Mouse (Mus musculus) adrenal gland, postnatal 25 days (tissue): ENCODE results near the gene Trip12. TPM values are rescaled to one million over a fixed set of nuclear protein-coding genes. Genes with fewer than 3 reads are reported as not detected.

Experiments used
- DNase-seq: peaks from one replicate; pipeline ENCODE4 v3.0.0; 2021; ENCODE audit warnings: mixed read lengths
- long read RNA-seq: library from polyadenylated mRNA; stranded (forward); transcript quantifications from one replicate; pipeline ENCODE4 v2.0.0, GENCODE M21; 2021
- total RNA-seq: library from RNA; stranded (reverse); gene quantifications from 2 replicates; pipeline ENCODE4 v1.2.3, GENCODE M21; 2021

Gene Trip12
- total RNA-seq: 241 and 288 TPM in 2 replicates
- long read RNA-seq, full-length matches to known transcripts: 4 of 22 reads
- long read RNA-seq, partial matches to known transcripts: 14 of 22 reads
- long read RNA-seq, other reads (novel, unspliced or antisense): 4 of 22 reads

GRCm38 (mm10) chr1:84840018-84840664 lies at the start of gene Trip12:
Gene Trip12, minus strand, starts transcription at chr1:84840516.
- no peak for DNase-seq

GRCm38 (mm10) chr1:84890005-84890393 lies 49.7 kb upstream of the Trip12 start:
- no peak for DNase-seq

DNA sequence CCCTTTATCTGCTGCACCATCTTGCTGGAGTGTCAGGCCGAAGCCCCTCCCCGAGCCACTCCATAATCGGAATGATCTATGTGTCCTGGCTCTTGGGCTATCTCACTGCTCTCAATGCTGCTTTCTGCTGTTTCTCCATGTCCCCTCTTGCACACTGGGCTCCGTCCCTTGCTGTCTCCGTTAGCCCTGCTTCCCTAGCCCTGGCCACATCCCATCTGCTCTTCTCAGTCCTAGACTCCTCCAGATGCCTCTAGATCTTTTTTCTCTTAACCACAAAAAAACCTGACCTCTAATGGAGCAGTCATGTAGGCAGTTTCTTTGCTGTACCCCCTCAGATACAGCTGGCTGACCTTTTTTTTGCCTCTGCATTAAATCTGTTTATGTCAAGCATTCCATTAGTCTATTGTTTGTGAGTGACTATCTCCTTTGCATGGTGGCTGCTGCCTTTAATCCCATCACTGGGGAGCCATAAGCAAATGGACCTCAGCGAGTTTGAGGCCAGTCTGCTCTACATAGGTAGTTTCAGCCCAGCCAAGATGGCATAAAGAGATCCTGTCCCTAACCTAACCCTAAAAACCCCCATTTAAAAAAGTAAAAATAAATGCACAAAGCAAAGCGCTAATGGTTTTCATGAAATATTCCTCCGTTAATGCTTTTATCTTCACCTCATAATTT lies 49.2 kb upstream of the Trip12 start:
- no peak for DNase-seq

DNA sequence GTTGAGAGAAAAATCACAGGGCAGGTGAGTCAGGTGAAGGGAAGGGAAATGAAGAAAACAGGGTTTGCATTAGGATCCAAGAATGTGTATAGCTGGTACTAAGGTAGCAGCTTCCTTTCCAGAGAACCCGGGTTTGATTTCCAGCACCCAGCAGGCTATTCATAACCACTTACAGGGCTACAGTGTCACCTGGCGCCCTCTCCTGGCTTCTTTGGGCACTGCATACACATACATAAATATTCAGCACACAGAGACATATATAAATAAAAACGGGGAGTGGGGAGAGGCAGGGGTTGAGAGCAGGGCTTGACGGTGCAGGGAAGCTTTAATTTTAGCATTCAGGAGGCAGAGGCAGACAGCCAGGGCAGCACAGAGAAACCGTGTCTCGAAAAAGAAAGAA lies 45.6 kb upstream of the Trip12 start:
- no peak for DNase-seq

- no peak for DNase-seq
These were observed 44.9 kb upstream of the Trip12 start for GRCm38 (mm10) chr1:84885174-84885573.

DNA sequence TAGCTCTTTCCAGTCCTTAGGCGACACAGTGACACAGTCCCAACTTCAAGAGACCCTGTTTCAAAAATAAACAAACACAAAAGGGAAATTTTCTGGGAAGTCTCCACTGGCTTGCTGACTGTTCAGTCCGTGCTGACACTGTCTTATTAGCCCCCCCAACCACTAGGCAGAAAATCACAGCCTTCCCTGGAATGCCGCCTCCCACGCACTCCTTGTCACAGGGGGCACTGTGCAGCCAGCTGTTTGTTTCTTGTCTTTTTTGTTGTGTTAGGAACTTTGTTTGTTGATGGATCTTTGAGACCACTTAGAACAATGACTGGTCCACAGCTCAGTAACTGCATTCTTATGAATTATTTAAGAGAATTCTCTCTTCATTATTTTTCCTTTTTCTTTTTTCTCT lies 43.6 kb upstream of the Trip12 start:
- DNase-seq: no peak

GRCm38 (mm10) chr1:84882937-84883336 lies 42.6 kb upstream of the Trip12 start:
- DNase-seq: no peak

GRCm38 (mm10) chr1:84882066-84882532 lies 41.8 kb upstream of the Trip12 start:
- DNase-seq: no peak

DNA sequence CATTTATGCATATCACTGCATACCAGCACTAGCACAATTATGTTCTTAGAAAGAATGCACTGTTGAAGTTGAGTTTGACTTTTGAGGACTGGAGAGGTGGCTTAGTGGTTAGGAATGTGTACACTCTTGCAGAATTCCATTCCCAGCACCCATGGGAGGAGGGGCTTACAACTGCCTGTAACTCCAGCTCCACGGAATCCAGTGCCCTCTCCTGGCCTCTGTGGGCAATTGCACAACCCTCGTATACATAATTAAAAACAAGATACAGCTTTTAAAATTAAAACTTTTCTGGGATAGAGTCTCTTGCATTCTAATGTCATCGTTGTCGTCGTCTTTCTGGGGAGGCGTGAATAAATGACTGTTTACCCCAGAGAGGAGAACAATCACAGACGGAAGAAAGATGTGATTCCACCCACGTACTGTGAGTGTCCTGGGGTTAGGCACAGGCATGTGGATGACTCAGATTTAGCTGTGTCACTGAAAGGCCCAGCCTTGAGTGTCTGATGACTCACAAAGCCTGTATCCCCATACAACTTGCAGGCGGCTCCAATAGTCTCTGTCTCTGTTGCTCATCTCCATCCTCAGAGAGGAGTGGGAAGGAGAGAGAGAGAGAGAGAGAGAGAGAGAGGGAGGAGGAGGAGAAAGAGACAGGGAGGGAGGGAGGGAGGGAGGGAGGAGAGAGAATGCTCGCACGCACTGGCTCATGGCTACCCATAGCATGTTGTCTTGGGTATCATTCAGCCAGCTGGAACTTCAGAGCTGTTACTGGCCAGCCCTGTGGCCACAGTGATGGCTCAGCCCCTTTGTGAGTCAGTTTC lies 41.1 kb upstream of the Trip12 start:
- DNase-seq: peak; percentile 27

DNA sequence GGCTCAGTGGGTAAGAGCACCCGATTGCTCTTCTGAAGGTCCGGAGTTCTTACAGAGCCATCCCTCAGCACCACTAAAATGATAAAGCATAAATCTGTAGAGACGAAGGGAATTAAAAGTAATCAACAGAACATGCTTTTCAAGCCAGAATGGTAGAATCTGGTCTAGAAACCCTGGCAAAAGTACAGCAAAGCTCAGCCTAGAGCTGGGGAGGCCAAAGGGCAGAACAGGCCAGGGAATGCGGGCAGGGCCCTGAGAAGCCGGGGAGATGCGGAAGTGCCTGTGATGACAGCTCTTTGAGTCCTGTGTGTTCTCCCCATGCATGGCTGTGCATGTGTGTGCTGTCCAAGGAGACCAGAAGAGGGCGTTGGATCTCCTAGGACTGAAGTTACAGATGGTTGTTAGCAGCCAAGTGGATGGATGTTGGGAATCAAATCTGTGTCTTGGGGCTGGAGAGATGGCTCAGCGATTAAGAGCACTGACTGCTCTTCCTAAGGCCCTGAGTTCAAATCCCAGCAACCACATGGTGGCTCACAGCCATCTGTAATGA lies 39.3 kb upstream of the Trip12 start:
- no peak for DNase-seq

DNA sequence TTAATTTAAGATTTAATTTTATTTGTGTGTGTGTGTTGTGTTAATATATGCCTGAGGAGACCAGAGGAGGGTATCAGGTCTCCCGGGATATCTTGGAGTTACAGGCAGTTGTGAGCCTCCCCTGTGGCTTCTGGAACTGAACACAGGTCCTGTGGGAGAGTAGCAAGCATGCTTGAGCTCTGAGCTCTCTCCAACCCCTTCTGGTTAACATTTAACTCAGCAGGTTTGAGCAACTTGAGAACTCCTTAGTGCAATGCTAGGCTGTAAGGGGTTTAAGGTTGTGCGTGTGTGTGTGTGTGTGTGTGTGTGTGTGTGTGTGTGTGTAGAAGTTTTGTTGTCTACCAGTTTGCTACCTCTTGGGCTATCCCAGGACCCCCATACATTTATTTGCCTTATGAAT lies 37.3 kb upstream of the Trip12 start:
- DNase-seq: no peak

GRCm38 (mm10) chr1:84872939-84873338 lies 32.6 kb upstream of the Trip12 start:
- no peak for DNase-seq

GRCm38 (mm10) chr1:84872105-84872504 lies 31.8 kb upstream of the Trip12 start:
- no peak for DNase-seq

GRCm38 (mm10) chr1:84871131-84871530 lies 30.8 kb upstream of the Trip12 start:
- no peak for DNase-seq

DNA sequence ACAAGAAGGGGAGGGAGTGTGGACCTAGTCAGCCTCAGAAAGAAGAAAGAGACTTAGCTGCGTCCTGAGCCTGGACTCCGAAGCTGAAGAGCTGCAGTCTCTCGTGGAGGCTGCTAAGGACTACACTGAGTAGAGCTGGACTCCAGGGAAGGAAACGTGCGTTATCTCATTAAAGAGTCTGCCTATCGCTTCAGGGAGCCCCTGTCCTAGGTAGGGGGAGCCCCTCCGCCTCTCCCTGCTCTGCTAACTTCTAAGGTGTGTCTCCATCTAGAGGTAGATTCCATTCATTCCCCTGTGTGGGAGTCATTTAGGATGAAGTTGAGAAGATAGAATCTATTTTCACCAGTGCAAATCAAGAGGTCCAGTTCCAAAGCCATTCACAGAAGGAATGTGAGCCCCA lies 29.2 kb upstream of the Trip12 start:
- DNase-seq: no peak

- no peak for DNase-seq
These were observed 28.5 kb upstream of the Trip12 start for GRCm38 (mm10) chr1:84868841-84869240.

- DNase-seq: no peak
These were observed 28.0 kb upstream of the Trip12 start for GRCm38 (mm10) chr1:84868311-84868710.

- DNase-seq: no peak
These were observed 26.5 kb upstream of the Trip12 start for GRCm38 (mm10) chr1:84866706-84867230.

DNA sequence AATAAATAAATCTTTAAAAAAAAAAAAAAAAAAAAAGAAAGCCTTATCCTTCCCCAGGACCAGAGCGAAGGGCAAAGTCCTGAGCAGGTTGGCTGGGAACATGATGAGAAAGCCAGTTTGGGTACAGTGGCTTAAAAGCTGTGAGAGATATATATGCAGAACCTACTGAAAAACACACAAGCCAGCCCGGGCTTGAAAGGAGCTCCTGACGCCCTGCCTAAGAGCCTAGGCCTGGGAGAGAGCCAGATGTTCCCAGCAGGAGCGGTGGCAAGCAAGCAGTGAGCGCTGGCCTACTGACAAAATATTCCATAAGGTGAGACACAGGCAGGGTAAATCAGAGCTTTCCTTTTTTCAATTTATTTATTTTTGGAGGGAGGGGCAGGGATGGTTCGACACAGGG lies 25.9 kb upstream of the Trip12 start:
- no peak for DNase-seq

DNA sequence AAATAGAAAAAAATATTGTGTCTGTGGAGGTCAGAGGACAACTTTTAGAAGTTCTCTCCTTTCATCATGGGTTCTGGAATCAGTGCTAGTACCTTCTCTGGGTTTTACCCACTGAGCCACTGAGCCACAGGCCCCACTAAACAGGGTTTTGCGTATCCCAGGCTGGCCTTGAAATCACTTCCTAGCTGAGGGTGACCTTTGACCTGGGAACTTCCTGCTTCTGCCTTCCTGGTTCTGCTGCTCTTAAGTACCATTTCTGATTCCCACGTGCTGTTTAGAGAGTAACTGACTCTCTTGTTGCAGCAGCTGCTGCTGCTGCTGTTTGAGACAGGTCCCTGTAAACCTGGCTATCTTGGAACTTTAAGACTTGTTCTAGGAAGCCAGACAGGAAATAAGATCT lies 24.3 kb upstream of the Trip12 start:
- DNase-seq: no peak

- no peak for DNase-seq
These were observed 20.9 kb upstream of the Trip12 start for GRCm38 (mm10) chr1:84861255-84861630.
